Mouse (Mus musculus): ENCODE measurements around the gene Morn2. TPM values are rescaled to one million over a fixed set of nuclear protein-coding genes. Genes with fewer than 3 reads are reported as not detected.

The Morn2 gene
- polyA plus RNA-seq, 3 experiments from 2014 or later, result 1.1 to 3.8 (median 2.1) TPM

DNA sequence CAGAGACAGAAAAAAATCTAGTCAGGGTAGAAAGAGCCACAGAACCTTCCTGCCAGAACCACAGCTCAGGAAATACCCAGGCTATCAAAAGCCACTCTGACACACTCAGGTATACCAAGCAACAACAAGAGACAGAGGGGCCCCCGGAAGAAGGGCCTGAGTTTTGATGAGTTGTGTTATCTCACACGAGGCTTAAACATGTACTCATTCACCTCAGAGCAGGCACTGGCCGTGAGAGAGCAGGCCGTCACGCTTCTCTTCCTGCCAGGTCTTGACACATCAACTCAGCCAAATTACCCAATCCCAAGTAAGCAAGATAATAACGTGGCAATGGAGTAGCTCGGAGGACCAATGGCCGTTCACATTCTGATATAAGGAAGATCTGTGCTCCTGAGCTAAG, 33.7 kb downstream of the Morn2 start:
- peak; percentile 96 for ATAC-seq

DNA sequence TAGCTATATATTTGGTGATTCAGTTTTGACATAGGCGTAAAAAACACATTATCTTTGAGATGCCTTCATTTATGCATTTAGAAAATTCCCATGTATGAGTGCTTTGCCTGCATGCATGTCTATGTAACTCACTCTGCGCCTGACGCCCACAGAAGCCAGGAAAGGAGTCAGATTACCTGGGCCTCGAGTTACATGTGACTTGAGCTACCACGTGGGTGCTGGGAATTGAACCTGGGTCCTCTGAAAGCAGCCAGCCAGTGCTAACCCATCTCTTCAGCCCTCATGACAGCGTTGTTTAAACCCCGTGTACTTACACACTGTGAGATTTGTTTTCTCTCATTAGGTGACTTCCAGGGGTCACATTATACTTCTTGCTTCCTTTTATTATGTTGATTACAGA, 34.5 kb downstream of the Morn2 start:
- no peak for ATAC-seq

DNA sequence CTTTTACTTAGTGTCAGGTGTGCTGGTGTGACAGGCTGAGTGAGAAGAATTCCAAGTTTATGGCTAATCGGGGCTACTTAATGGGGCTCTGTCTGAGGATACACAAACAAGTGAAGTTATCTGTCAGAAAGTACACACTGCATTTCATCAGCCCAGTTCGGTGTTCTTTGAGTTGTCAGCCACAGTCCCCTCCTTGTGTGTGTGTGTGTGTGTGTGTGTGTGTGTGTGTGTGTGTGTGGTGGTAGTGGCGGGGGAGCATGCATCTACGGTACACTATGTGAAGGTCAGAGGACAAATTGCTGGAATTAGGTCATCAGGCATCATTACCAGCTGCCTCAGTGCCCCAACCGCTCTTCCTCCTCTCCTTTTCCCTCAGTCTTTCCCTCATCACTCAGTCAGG, 35.5 kb downstream of the Morn2 start:
- ATAC-seq, result no peak

GRCm38 (mm10) chr17:80326431-80326830, 36.4 kb downstream of the Morn2 start:
- no peak for ATAC-seq

- ATAC-seq, result peak; percentile 41
Measured at GRCm38 (mm10) chr17:80332386-80332785, 42.4 kb downstream of the Morn2 start.

GRCm38 (mm10) chr17:80345277-80345676, 55.3 kb downstream of the Morn2 start:
- ATAC-seq, result no peak

DNA sequence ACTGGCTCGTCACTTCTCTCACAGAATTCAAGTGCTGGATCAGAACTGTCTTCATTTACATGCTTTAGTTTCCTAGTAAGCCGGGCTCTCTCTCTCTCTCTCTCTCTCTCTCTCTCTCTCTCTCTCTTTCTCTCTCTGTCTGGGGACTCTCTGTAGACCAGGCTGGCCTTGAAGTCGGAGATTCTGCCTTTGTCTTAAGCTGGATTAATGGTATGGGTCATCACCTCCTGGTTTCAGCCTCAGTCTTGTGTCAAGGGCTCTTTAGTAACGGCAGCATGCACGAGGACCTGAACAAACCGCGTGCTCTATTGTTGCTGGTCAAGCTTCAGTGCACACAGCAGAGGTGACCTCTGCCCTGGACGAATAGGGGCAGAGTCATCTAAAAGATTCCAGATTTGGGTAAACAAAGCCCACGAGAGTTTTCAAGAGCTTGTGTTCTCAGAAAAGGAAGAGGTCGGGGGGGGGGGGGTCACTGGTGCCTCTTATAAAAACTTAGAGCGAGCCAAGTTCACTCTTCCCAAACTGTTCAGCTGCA, 56.7 kb downstream of the Morn2 start:
- no peak for ATAC-seq

Other genes starting within 250 kb of the Morn2 start
- 10 to 100 TPM; 30.8 to 34.3 (median 33.4) TPM for gene Hnrnpll, start 227.9 kb upstream of the Morn2 start, polyA plus RNA-seq (2017; shearing (Covaris generic))
- gene Galm, start 162.7 kb upstream of the Morn2 start, polyA plus RNA-seq (2017; shearing (Covaris generic)), result 10 to 100 TPM; 36.2 to 50.6 (median 42.1) TPM
- 100 to 1,000 TPM; 539 to 598 (median 556) TPM for gene Srsf7, start 82.9 kb upstream of the Morn2 start, polyA plus RNA-seq (2017; shearing (Covaris generic))
- gene Ttc39d, start 82.7 kb upstream of the Morn2 start, polyA plus RNA-seq (2017; shearing (Covaris generic)), result not detected
- 10 to 100 TPM; 12.7 to 17.5 (median 12.8) TPM for gene Gemin6, start 65.8 kb upstream of the Morn2 start, polyA plus RNA-seq (2017; shearing (Covaris generic))
- gene Dhx57, start 273 bp downstream of the Morn2 start, polyA plus RNA-seq (2017; shearing (Covaris generic)), result 10 to 100 TPM in 1 of 3 experiments, 1 to 10 TPM in 2; 7.1 to 10.5 (median 7.7) TPM
- gene Arhgef33, start 17.2 kb downstream of the Morn2 start, polyA plus RNA-seq (2017; shearing (Covaris generic)), result under 1 TPM in 1 of 3 experiments, not detected in 2; 0.95 TPM
- gene Gm10190, start 83.3 kb downstream of the Morn2 start, polyA plus RNA-seq (2017; shearing (Covaris generic)), result not detected
- 1 to 10 TPM; 4.4 to 5.7 (median 5.6) TPM for gene Sos1, start 190.2 kb downstream of the Morn2 start, polyA plus RNA-seq (2017; shearing (Covaris generic))

Measured in inflammation-experienced regulatory T-cells, adult 6 months (primary cell).